Mouse (Mus musculus): Measurements from ENCODE around the gene Cldn2. TPM values are rescaled to one million over a fixed set of nuclear protein-coding genes. Genes with fewer than 3 reads are reported as not detected.

Cldn2 gene
- polyA plus RNA-seq, 1 experiment = 1.3 TPM

GRCm38 (mm10) chrX:139796037-139796436, 4.6 kb upstream of the Cldn2 start:
- Histone ChIP-seq H3K4me1 (ENCODE audit: control insufficient read depth, insufficient read depth, low read length) (no peaks in the 10 kb centered on the region; the same call in 1 of the 2 replicates), H3K4me3 (replicated peaks; ENCODE audit: control insufficient read depth, low read depth, low read length) (no peak overlapping the region), H3K27ac (ENCODE audit: control insufficient read depth, insufficient read depth, low read depth, low read length, poor library complexity) (no peak overlapping the region)
- TF ChIP-seq CTCF (IDR thresholded peaks at IDR 0.05; ENCODE audit: control insufficient read depth, insufficient read depth, low read length) = no peak
- no peak for TF ChIP-seq POLR2A (IDR thresholded peaks at IDR 0.05; ENCODE audit: borderline replicate concordance, control insufficient read depth, low read depth, low read length)
- WGBS = 24% methylated on average over 6 of the region's 6 CpGs

GRCm38 (mm10) chrX:139797875-139798274, 2.8 kb upstream of the Cldn2 start:
- no peaks in the 10 kb centered on the region; the same call in 1 of the 2 replicates for H3K4me1 ChIP-seq (ENCODE audit: control insufficient read depth, insufficient read depth, low read length)
- 12% methylated on average over 9 of the region's 9 CpGs for WGBS
- H3K4me3 ChIP-seq (replicated peaks; ENCODE audit: control insufficient read depth, low read depth, low read length) = no peak overlapping the region
- TF ChIP-seq POLR2A (IDR thresholded peaks at IDR 0.05; ENCODE audit: borderline replicate concordance, control insufficient read depth, low read depth, low read length) (no peak), CTCF (IDR thresholded peaks at IDR 0.05; ENCODE audit: control insufficient read depth, insufficient read depth, low read length) (no peak)
- no peak overlapping the region for H3K27ac ChIP-seq (ENCODE audit: control insufficient read depth, insufficient read depth, low read depth, low read length, poor library complexity)

GRCm38 (mm10) chrX:139799953-139800352, 675 bp upstream of the Cldn2 start:
- TF ChIP-seq POLR2A (IDR thresholded peaks at IDR 0.05; ENCODE audit: borderline replicate concordance, control insufficient read depth, low read depth, low read length) (no peak), CTCF (IDR thresholded peaks at IDR 0.05; ENCODE audit: control insufficient read depth, insufficient read depth, low read length) (no peak)
- no peaks in the 10 kb centered on the region; the same call in 1 of the 2 replicates for H3K4me1 ChIP-seq (ENCODE audit: control insufficient read depth, insufficient read depth, low read length)
- no peak overlapping the region for H3K4me3 ChIP-seq (replicated peaks; ENCODE audit: control insufficient read depth, low read depth, low read length)
- no peak overlapping the region for H3K27ac ChIP-seq (ENCODE audit: control insufficient read depth, insufficient read depth, low read depth, low read length, poor library complexity)
- 74% methylated on average over 3 of the region's 3 CpGs for WGBS

GRCm38 (mm10) chrX:139803028-139803427, 2.4 kb downstream of the Cldn2 start:
- Histone ChIP-seq H3K27ac (ENCODE audit: control insufficient read depth, insufficient read depth, low read depth, low read length, poor library complexity) (no peak overlapping the region), H3K4me3 (replicated peaks; ENCODE audit: control insufficient read depth, low read depth, low read length) (no peak overlapping the region), H3K4me1 (ENCODE audit: control insufficient read depth, insufficient read depth, low read length) (no peaks in the 10 kb centered on the region)
- 54% methylated on average over 2 of the region's 2 CpGs for WGBS
- TF ChIP-seq CTCF (IDR thresholded peaks at IDR 0.05; ENCODE audit: control insufficient read depth, insufficient read depth, low read length) (no peak), POLR2A (IDR thresholded peaks at IDR 0.05; ENCODE audit: borderline replicate concordance, control insufficient read depth, low read depth, low read length) (no peak)

- H3K4me1 ChIP-seq (ENCODE audit: control insufficient read depth, insufficient read depth, low read length) = no peaks in the 10 kb centered on the region; the same call in 1 of the 2 replicates
- 94% methylated on average over 4 of the region's 4 CpGs for WGBS
- H3K27ac ChIP-seq (ENCODE audit: control insufficient read depth, insufficient read depth, low read depth, low read length, poor library complexity) = no peak overlapping the region
- no peak for TF ChIP-seq CTCF (IDR thresholded peaks at IDR 0.05; ENCODE audit: control insufficient read depth, insufficient read depth, low read length)
- no peak for TF ChIP-seq POLR2A (IDR thresholded peaks at IDR 0.05; ENCODE audit: borderline replicate concordance, control insufficient read depth, low read depth, low read length)
- no peak overlapping the region for H3K4me3 ChIP-seq (replicated peaks; ENCODE audit: control insufficient read depth, low read depth, low read length)
Measured at GRCm38 (mm10) chrX:139805918-139806317, 5.3 kb downstream of the Cldn2 start.

GRCm38 (mm10) chrX:139807391-139807790, 6.8 kb downstream of the Cldn2 start:
- Histone ChIP-seq H3K4me1 (ENCODE audit: control insufficient read depth, insufficient read depth, low read length) (no peaks in the 10 kb centered on the region; the same call in 1 of the 2 replicates), H3K4me3 (replicated peaks; ENCODE audit: control insufficient read depth, low read depth, low read length) (no peak overlapping the region), H3K27ac (ENCODE audit: control insufficient read depth, insufficient read depth, low read depth, low read length, poor library complexity) (no peak overlapping the region)
- 74% methylated on average over 2 of the region's 2 CpGs for WGBS
- TF ChIP-seq CTCF (IDR thresholded peaks at IDR 0.05; ENCODE audit: control insufficient read depth, insufficient read depth, low read length) = no peak

GRCm38 (mm10) chrX:139808085-139808484, 7.5 kb downstream of the Cldn2 start:
- no peaks in the 10 kb centered on the region; the same call in 1 of the 2 replicates for H3K4me1 ChIP-seq (ENCODE audit: control insufficient read depth, insufficient read depth, low read length)
- no peak overlapping the region for H3K27ac ChIP-seq (ENCODE audit: control insufficient read depth, insufficient read depth, low read depth, low read length, poor library complexity)
- 65% methylated on average over 4 of the region's 4 CpGs for WGBS
- no peak overlapping the region for H3K4me3 ChIP-seq (replicated peaks; ENCODE audit: control insufficient read depth, low read depth, low read length)
- TF ChIP-seq POLR2A (IDR thresholded peaks at IDR 0.05; ENCODE audit: borderline replicate concordance, control insufficient read depth, low read depth, low read length) (no peak), CTCF (IDR thresholded peaks at IDR 0.05; ENCODE audit: control insufficient read depth, insufficient read depth, low read length) (no peak)

- 81% methylated on average over 10 of the region's 10 CpGs for WGBS
- H3K27ac ChIP-seq (ENCODE audit: control insufficient read depth, insufficient read depth, low read depth, low read length, poor library complexity) = no peak overlapping the region
- no peak for TF ChIP-seq POLR2A (IDR thresholded peaks at IDR 0.05; ENCODE audit: borderline replicate concordance, control insufficient read depth, low read depth, low read length)
- no peak for TF ChIP-seq CTCF (IDR thresholded peaks at IDR 0.05; ENCODE audit: control insufficient read depth, insufficient read depth, low read length)
- no peak overlapping the region for H3K4me3 ChIP-seq (replicated peaks; ENCODE audit: control insufficient read depth, low read depth, low read length)
- H3K4me1 ChIP-seq (ENCODE audit: control insufficient read depth, insufficient read depth, low read length) = no peaks in the 10 kb centered on the region; the same call in 1 of the 2 replicates
Measured at GRCm38 (mm10) chrX:139808501-139808900, 7.9 kb downstream of the Cldn2 start.
